Mouse (Mus musculus) large intestine, adult 2 months (tissue): Measurements from ENCODE around the gene Esyt2. TPM values are rescaled to one million over a fixed set of nuclear protein-coding genes. Genes with fewer than 3 reads are reported as not detected.

ENCODE experiments used
- DNase-seq: peaks from one replicate; pipeline ENCODE4 v3.0.0-alpha.2; 2012; ENCODE audit warnings: low read depth, low spot score
- WGBS: fragments of 180-500 bp; shearing (Covaris S2); methylation state at CpG from one replicate; pipeline ENCODE4 v1.1.7; 2018; 5-methylcytosine and 5-hydroxymethylcytosine counted together
- polyA plus RNA-seq: library from polyadenylated mRNA; depleted of rRNA; stranded (reverse); fragments of >200 nt; gene quantifications from 2 replicates; pipeline ENCODE4 v1.2.3, GENCODE M21; 2012

The Esyt2 gene
- polyA plus RNA-seq, 1 experiment = 10.5 TPM

DNA sequence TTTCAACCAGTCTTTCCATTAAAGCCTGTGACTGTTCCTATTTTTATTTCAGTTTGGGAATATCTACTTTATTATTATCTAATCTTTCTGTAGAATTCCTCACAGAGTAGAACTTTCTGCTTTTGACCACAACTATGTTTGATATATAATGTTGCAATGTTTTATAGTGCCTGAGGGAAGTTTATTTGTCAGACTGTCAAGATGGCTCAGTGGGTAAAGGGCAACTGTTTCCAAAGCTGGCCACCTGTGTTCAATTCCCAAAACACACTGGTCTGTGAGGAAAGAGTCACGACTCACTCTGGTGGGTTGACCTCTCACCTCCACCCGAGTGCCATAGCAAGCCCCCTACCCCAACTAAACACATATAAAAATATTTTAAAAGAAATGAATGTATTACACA, 68.4 kb downstream of the Esyt2 start:
- no peak for DNase-seq
- 76% methylated on average over 2 of the region's 2 CpGs for WGBS

DNA sequence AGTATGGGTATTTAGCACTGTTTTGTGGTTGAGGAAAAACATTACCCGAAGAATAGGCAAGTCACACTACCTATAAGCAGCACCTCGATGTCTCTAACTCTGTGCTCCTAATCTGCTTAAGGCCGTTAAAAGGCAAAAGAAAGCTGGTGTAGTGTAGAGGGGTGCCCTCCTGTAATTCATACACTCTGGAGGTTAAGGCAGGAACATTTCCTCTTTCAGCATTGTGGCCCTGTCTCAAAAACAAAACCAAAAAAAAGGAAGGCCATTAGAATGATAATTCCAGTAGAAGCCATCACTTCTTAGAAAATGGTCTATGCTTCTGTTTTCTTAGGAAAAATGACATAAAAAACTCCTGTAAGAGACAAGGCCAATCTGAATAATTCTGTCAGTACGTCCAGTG, 70.0 kb downstream of the Esyt2 start:
- DNase-seq = no peak
- 91% methylated on average over 4 of the region's 4 CpGs for WGBS

DNA sequence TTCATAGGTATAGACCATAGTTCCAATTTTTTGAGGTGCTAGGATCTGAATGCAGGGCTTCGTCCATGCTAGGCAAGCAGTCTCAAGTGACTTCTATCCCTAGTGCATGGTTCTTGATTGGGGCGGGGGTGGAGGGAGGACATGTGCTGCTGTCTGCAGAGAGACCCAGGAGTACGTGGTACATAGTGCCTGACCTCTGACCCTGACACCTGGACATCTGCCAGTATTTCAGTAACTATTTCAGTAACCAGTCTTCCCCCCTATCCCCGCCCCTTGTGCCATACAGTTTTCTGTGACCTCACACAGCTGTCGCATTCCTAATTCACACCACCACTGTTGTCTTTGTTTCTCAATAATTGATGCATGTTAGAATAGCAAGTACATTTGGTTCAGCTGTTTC, 71.4 kb downstream of the Esyt2 start:
- WGBS = 79% methylated on average over 5 of the region's 5 CpGs
- no peak for DNase-seq

DNA sequence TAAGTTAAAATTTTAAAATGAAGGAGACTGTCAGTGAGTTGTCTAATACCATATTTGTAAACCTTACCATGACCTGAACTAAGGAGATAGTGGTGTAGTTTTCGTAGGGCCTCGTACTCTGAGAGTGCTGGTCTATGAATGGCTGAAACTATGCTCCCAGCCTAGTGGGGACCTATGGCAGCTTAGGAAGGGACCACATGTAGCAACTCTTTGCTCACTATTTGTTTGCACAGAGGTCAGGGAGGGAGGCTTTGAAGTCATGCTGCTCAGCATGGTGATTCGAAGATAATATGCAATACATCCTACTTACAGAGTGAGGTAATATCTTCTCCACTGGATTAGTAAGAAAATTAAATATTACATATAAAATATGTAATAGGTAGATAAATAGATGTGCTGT, 73.7 kb downstream of the Esyt2 start:
- no peak for DNase-seq
- 86% methylated on average over 3 of the region's 3 CpGs for WGBS

DNA sequence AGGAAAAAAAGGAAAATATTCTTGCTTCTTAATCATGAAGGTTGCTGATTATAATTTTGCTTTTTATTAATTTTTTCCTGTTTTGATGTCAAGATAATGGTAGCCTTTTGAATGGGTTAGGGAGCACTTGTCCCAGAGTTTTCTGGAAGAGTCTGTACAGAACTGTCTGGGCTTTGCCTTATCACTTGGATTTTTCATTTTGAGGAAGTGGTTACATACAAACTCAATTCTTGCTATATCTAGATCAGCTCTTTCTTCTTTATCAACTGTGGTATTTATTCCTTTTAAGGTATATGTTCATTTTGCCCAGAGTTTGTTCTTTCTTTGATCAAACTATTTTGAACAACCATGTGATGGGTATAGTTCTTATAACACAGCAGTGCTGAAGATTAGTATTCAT, 81.1 kb downstream of the Esyt2 start:
- no peak for DNase-seq

DNA sequence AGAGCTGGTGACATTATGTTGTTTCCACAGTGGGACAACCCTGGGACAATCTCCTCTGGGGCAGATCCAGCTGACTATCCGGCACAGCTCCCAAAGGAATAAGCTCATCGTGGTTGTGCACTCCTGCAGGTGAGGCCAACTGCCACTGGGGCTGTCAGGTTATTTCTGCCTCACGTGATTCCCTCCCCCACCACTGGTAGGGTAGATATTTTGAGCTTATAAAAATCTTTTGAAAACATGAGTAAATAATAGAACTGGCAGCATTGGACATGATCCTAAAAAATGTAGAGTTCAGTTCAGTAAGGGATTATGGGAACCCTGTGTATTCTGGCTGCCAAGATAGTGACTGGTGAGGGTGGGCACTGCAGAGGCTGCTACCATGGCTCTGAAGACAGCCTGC, 85.9 kb downstream of the Esyt2 start:
- no peak for DNase-seq
- WGBS = 80% methylated on average over 3 of the region's 3 CpGs

GRCm38 (mm10) chr12:116367346-116367745, 86.3 kb downstream of the Esyt2 start:
- WGBS = 92% methylated on average over 2 of the region's 2 CpGs

DNA sequence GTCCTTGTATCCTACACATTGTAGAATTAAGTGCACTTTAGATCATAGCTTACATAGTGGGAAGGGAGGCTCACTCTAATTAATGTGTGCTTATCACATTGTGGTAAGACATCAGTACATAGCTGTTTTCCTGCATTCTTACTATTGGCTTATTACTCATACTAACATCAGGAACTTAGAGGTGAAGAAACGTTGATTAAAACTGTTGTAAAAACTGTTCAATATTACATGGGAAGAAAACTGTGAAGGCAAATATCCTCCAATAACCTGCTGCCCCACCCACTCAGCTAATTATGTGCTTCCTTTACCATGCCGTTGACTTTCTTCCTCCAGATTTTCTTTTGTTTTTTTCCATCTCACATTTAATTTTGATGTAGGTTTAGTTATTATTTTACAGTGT, 87.9 kb downstream of the Esyt2 start:
- WGBS = 30% methylated on average over 2 of the region's 2 CpGs
- DNase-seq = no peak

More at GRCm38 (mm10) chr12:116367346-116367745, 86.3 kb downstream of the Esyt2 start:
- no peak for DNase-seq

DNA sequence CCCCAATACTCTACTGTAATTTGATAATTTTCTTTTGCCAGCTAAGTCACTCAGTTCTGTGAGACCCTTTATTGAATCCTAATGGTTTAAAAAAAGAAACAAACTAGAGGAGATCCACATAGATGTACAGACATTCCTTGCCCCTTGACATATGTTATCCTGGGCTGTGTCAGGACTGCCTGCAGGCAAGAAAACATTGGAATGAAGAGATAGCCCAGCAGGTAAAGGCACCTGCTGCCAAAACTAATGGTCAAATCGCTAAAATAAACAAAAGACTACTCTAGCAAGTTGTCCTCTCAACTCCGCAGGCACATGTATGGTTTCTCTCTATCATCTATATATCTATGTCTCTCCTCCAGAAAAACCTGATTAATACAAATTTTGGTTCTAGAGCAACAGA, 102.1 kb downstream of the Esyt2 start:
- WGBS = 87% methylated on average over 2 of the region's 2 CpGs
- DNase-seq = no peak

- no peak for DNase-seq
Measured at GRCm38 (mm10) chr12:116383995-116384394, 103.0 kb downstream of the Esyt2 start.

DNA sequence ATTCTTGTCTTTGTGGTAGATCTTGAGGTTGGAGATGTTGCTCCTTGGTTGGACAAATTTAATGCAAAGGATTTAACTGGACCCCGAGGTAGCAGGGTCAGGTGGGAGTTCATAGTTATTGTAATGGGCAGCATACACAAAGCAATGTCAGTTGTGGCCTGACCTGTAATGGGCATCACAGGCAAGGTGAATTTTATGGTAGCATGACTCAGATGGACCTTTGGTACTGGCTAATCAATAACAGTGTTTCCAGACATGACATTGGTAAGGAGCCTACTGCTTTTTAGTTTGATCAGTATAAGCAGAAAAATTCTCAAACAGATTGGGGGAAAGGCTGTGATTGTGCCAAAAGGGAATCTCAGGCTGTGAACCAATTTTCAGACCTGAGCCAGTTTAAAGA, 105.8 kb downstream of the Esyt2 start:
- no peak for DNase-seq
- 72% methylated on average over 1 of the region's 1 CpGs for WGBS

- DNase-seq = no peak
- WGBS = 53% methylated on average over 1 of the region's 1 CpGs
Measured at GRCm38 (mm10) chr12:116389868-116390267, 108.9 kb downstream of the Esyt2 start.

- 76% methylated on average over 2 of the region's 2 CpGs for WGBS
Measured at GRCm38 (mm10) chr12:116394327-116394726, 113.3 kb downstream of the Esyt2 start.

DNA sequence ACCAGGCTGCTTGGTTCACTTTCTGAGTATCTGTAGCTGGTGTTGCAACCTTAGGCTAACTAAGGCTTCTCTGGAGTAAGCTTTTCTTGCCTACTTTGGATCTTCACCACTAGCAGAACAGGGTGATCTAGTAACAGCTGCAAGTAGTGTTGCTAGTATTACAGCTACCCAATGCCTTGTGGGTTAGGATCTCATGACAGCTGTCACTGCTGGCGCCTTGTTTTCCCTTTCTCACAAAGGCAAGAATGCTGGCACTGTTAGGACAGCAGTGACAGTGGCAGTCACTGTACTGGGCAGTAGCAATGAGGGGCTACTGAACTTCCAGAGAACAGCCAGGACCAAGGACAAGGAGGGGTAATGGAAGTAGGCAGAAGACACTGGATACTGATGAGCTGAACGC, 114.3 kb downstream of the Esyt2 start:
- no peak for DNase-seq
- WGBS = 97% methylated on average over 2 of the region's 2 CpGs

More at GRCm38 (mm10) chr12:116394327-116394726, 113.3 kb downstream of the Esyt2 start:
- DNase-seq = no peak

DNA sequence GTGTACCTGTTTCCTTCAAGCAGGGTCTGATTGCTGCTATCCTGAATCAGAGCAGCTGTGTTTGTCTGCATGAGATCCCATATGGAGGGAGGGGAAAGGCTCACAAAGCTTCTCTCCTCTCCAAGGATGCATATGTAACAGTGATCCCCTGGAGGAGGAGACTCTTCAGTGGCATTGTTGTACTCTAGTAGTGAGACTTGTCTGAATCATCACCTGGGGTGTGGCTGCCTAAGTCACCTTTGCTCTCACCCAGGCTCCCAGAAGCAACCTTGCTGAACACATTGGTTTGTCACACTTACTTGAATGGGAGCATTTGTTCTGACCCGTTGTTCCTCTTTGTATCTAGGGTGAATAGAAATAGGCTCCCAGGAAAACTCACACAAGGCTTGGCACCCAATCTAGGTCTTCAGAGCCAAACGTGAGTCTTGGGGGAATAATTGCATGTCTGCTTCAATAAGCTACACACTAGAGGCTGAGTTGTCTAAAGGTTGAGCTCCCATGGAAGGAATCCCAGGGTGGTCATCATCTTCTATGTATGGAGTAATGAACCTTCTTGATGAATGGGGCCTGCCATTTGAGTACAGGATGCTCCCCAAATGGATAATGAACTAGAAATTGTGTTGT, 115.2 kb downstream of the Esyt2 start:
- DNase-seq = peak; percentile 14
- 38% methylated on average over 2 of the region's 2 CpGs for WGBS

DNA sequence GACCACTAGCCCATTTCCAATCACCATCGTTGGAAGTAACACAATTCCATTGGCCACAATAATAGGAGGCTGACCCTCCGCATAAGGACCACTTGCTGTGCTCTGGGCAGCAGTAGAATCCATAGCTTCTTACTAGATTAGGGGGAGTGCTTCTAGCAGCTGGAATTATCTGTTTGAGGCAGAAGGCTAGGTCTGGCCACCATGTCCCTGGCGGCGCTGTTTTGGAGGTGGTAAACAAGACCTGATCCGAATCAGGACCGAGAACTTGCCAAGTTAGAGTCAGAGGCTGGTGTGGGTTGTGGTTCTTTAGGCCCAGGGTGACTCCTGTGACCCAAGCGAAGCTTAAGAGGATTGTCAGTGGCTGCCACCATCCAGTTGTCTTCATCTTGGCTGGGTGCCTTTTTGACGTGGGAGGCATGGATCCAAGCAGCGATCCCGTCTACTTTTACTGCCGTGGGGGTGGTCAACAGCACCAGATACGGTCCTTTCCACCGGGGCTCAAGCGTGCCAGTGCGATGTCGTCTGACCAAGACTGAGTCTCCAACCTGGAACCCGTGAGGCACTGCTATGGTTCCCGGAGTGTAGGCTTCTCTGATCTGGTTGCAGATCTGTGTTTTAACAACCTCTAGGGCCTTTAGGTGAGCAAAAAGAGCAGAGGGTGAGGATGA, 123.2 kb downstream of the Esyt2 start:
- DNase-seq = no peak
- WGBS = 94% methylated on average over 18 of the region's 18 CpGs

GRCm38 (mm10) chr12:116405045-116405835, 124.2 kb downstream of the Esyt2 start, which contains the start of gene Ncapg2:
Gene Ncapg2 (plus strand): TSS chr12:116405402.
- under 1% methylated on average over 72 of the region's 72 CpGs for WGBS
- peak; percentile 87 for DNase-seq

DNA sequence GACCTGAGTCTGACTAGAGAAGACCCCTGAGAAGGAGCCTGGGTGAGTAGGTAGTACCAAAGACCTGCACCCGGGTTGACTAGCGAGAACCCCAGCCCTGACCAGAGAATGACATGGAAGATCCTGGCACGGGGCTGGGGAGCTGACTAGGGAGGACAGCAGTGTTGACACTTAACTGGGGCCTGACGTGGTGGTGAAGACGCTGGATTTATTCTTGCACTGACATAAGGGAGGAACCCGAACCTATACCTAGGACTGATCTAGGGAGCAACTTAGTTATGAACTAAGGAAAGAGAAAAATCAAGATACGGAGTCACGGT, 124.8 kb downstream of the Esyt2 start:
- no peak for DNase-seq
- 3% methylated on average over 8 of the region's 8 CpGs for WGBS

DNA sequence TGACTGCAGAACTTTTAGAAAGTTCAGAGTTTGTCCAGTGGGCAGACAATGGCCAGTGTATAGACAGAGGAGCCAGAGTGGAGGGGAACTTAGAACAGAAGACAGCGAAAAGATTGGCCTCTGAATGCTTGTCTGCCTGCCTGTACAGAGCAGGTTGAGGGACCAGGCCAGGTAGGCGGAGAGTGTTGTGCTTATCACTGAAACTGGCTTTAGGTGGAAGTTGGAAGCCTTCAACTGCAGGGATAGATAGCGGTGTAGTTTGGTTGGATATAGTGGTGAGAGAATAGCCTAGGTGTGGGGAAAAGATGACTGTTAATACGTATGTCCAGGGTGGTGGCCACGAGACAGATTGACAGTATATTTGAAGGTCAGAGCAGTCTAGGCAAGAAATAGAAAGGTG, 126.9 kb downstream of the Esyt2 start:
- 97% methylated on average over 5 of the region's 5 CpGs for whole genome bisulfite sequencing
- no peak for DNase-seq

- no peak for DNase-seq
- 91% methylated on average over 4 of the region's 4 CpGs for WGBS
Measured at GRCm38 (mm10) chr12:116414941-116415340, 133.9 kb downstream of the Esyt2 start.

DNA sequence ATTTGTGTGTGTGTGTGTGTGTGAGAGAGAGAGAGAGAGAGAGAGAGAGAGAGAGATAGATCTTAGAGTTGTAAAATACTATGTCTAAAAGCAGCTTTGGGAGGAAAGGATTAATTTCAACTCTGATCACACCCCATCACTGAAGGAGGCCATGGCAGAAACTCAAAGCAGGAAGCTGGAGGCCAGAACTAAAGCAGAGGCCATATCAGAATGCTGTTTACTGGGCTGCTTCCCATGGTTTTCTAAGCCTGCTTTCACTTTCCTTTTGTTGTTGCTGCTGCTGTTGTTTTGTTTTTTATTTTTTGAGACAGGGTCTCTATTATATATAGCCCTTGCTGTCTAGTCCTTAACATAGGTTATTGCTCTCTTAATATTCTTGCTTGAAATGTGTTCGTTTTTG, 135.5 kb downstream of the Esyt2 start:
- no peak for DNase-seq
- 97% methylated on average over 1 of the region's 1 CpGs for WGBS
